ENCODE assay signal across 15 mouse cellular contexts in the genomic region with DNA sequence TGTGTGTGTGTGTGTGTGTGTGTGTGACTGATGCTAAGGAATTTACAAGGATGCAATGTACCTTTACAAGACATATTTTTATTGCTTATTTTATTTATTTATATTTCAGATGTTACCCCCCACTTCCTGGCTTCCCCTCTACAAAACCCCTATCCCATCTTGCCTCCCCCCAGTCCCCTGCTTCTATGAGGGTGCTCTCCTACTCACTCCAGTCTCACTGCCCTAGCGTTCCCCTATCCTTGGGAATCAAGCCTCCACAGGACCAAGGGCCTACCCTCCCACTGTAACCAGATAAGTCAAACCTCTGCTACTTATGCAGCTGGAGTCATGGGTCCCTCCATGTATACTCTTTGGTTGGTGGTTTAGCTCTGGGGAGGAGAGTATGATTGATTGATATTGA.
"Had no signal": no experiment of that assay in that cellular context is flagged by ENCODE, and none has a peak within 500 bp of the region (broad histone marks: within the 10 kb centered on the region; RNA-seq: fewer than 3 reads in every experiment).

No protein-coding gene starts in this region.

- H3K4me2 ChIP-seq: neural tube, embryonic 15.5 days; stomach, embryonic 15.5 days had no signal

- H3K4me1 ChIP-seq: neural tube, embryonic 15.5 days; stomach, embryonic 15.5 days had no signal

- DNase-seq: retina, postnatal 1 day; right cerebral cortex, adult 18-20 months; right cerebral cortex, postnatal 14 days; right cerebral cortex, postnatal 25 days; right cerebral cortex, postnatal 4 days; spleen, adult 18-20 months; thymus, adult 18-20 months; thymus, adult 2 months; thymus, postnatal 14 days; thymus, postnatal 25 days; thymus, postnatal 36 days; thymus, postnatal 4 days had no signal

- H3K9me3 ChIP-seq: neural tube, embryonic 15.5 days; stomach, embryonic 15.5 days had no signal

- H3K36me3 ChIP-seq: neural tube, embryonic 15.5 days; stomach, embryonic 15.5 days had no signal

- H3K27ac ChIP-seq: neural tube, embryonic 15.5 days; stomach, embryonic 15.5 days; stomach, postnatal 0 days had no signal

- H3K9ac ChIP-seq: neural tube, embryonic 15.5 days; stomach, embryonic 15.5 days had no signal

- H3K4me3 ChIP-seq: neural tube, embryonic 15.5 days; stomach, embryonic 15.5 days had no signal

- H3K27me3 ChIP-seq: neural tube, embryonic 15.5 days; stomach, embryonic 15.5 days had no signal
